Mouse (Mus musculus): ENCODE results near the gene Mov10l1. TPM values are rescaled to one million over a fixed set of nuclear protein-coding genes. Genes with fewer than 3 reads are reported as not detected.

Gene Mov10l1
- polyA plus RNA-seq (2015; fragmentation: Nextera tagmentation; extraction: Ambion mirVana): not detected in 2 replicates

DNA sequence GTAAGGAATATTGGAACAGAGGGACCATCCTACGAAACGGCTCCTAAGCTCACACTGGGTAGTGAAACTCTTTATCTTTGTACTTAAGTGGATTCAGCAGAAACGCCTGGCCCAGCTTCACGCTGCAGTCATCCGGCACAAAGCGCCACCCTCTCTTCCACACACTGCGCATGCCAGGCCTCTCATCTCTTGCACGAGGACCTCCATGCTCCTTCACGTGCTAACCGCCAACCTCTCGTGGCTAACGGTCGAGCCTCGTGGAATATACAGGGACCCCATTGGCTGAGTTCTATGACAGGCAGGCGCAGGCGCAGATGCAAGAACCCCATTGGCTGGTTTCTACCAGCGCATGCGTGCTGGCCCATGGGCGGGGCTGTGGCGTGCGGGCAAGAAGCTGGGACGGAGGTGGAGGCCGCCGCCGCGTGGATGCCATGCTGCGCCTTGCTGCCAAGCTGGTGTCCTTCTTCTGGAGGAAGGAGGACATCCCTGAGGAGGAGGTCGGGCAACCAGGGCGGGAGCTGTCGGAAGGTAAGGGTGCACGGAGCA, at the start of gene Mov10l1:
Gene Mov10l1 (plus strand): TSS at position 376 of the 546 bp plus-strand sequence.
- Histone ChIP-seq H3K9ac (replicated peaks) (no peak within 1 kb of the TSS), H3K27ac (no peak within 1 kb of the TSS), H3K27me3 (peaks cover 2% of the 10 kb centered on the region; the same call in 1 of the 2 replicates), H3K9me3 (no peaks in the 10 kb centered on the region; the same call in 1 of the 2 replicates), H3K4me2 (replicated peaks) (no peak within 1 kb of the TSS), H3K4me3 (replicated peaks) (no peak within 1 kb of the TSS), H3K36me3 (no peaks in the 10 kb centered on the region), H3K4me1 (replicated peaks) (peaks cover 17% of the 10 kb centered on the region)
- ATAC-seq: no peak
- 95% methylated on average over 31 of the region's 31 CpGs for WGBS

DNA sequence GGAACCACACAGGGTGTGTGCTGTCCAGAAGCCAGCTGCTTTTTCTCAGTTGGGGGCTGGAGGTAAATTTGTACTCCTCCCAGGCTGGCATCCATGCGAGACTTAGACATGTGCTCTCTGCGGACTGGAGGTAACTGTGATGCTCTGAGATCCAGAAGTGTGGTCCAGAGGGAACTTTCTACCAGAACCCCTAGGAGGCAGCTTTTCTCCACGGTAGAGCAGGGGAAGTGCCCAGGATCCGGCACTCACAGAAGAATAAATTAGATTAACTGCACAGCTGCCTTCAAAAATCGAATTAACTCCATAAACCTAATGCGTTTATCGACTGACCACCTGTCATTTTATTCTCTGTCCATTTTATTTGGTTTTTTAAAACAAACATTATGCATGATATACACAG, 48.6 kb upstream of the Mov10l1 start:
- no peaks in the 10 kb centered on the region for H3K27me3 ChIP-seq
- no peak overlapping the region for H3K27ac ChIP-seq
- no peaks in the 10 kb centered on the region for H3K4me1 ChIP-seq (replicated peaks)
- H3K4me3 ChIP-seq (replicated peaks): no peak overlapping the region
- ATAC-seq: no peak
- no peak overlapping the region for H3K9ac ChIP-seq (replicated peaks)
- WGBS: 60% methylated on average over 7 of the region's 7 CpGs
- no peak overlapping the region for H3K4me2 ChIP-seq (replicated peaks)
- H3K9me3 ChIP-seq: peaks cover 6% of the 10 kb centered on the region
- H3K36me3 ChIP-seq: no peaks in the 10 kb centered on the region

DNA sequence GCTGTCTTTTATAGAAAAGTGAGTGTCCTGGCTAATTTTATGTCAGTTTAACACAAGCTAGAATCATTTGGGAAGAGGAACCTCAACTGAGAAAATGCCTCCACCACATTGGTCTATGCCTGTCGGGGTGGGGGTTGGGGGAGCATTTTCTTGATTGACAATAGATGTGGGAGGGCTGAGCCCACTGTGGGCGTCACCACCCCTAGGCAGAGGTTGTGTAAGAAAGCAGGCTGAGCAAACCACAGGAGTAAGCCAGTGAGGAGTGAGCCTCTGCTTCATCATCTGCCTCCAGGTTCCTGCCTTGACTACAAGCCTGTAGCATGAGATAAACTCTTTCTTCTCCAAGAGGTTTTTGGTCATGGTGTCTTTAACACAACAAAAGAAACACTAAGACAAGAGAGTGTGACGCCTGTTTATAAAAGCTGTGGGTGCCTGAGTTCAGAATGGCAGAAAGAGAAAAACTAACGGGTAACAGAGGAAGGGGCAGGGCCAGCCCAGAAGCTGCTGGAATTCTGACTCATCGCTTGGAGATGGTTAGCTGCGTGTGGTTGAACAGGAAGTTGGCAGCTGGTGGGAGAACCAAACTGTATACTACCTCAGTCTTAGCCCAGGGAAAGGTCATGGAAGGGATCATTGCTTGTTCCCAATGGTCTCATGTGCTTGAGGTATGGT, 46.0 kb upstream of the Mov10l1 start:
- Histone ChIP-seq H3K4me2 (replicated peaks) (no peak overlapping the region), H3K27me3 (no peaks in the 10 kb centered on the region), H3K4me3 (replicated peaks) (no peak overlapping the region), H3K36me3 (no peaks in the 10 kb centered on the region), H3K27ac (no peak overlapping the region), H3K4me1 (replicated peaks) (no peaks in the 10 kb centered on the region), H3K9ac (replicated peaks) (no peak overlapping the region), H3K9me3 (no peaks in the 10 kb centered on the region)
- WGBS: 72% methylated on average over 6 of the region's 6 CpGs
- ATAC-seq: no peak

DNA sequence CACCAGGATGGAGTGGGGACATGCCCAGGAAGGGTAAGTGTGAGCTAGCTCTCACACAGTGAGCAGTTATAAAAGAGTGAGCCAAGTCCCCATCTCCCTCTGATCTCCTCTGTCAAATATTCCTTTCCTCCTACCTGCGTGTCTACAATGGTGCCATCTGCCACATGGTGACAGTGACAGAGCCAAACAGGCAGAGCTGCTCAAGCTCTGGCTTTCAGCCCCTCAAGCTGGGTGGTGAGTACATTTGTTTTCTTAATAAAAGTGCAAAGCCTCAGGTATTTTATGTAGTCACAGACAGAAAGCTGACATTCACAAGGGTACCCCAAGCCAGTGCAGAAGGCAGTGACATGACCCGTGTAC, 45.4 kb upstream of the Mov10l1 start:
- no peak overlapping the region for H3K4me3 ChIP-seq (replicated peaks)
- no peaks in the 10 kb centered on the region for H3K36me3 ChIP-seq
- no peak overlapping the region for H3K27ac ChIP-seq
- WGBS: 86% methylated on average over 2 of the region's 2 CpGs
- no peaks in the 10 kb centered on the region for H3K4me1 ChIP-seq (replicated peaks)
- no peak overlapping the region for H3K4me2 ChIP-seq (replicated peaks)
- no peak for ATAC-seq
- no peak overlapping the region for H3K9ac ChIP-seq (replicated peaks)
- no peaks in the 10 kb centered on the region for H3K27me3 ChIP-seq
- H3K9me3 ChIP-seq: no peaks in the 10 kb centered on the region

DNA sequence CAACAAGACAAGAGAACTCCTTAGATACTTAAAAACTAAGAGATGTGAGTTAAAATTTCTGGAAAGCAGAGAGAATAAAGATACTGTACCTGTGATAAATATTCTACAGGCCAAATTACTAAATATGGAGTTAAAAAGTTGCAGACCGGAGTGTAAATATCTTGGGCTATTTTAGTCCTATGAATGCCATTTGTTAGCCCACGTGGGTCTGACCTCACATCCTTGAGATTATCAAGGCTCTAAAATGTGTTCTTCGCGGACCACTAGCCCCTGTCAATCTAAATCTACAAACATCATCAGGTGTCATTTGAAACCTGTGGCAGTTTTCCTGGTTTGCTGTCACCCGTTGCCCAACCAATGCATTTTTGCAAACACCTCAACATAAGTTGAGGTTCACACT, 39.9 kb upstream of the Mov10l1 start:
- Histone ChIP-seq H3K9me3 (no peaks in the 10 kb centered on the region), H3K4me2 (replicated peaks) (no peak overlapping the region), H3K27ac (no peak overlapping the region), H3K4me1 (replicated peaks) (no peaks in the 10 kb centered on the region), H3K9ac (replicated peaks) (no peak overlapping the region), H3K27me3 (no peaks in the 10 kb centered on the region), H3K36me3 (no peaks in the 10 kb centered on the region), H3K4me3 (replicated peaks) (no peak overlapping the region)
- ATAC-seq: no peak
- WGBS: 88% methylated on average over 5 of the region's 5 CpGs

DNA sequence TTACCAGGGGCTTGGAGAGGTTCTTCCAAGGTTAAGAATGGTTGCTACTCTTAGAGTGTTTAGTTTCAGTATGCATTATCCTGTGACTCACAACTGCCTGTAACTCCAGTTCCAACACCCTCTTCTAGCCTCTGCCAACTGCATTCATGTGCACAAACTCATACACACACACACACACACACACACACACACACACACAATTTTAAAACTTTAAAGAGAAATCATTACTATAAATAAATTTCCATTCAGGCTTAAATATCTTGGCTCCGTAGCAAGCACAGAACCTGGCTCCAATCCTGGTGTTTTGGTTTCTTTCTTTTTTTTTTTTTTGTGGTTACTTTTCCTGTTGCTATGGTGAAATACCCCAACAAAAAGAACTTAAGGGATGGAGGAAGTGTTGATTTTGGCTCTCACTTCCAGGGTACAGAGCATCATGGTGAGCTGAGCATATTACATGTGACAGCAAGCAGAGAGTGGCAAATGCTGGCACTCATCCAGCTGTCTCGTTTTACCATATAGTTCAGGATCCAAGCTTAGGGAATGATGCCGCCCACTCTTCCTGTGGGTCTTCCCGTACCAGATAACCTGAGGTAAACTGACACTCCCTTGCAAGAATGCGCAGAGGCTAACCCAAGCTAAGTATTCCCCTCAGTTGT, 38.7 kb upstream of the Mov10l1 start:
- WGBS: 89% methylated on average over 5 of the region's 5 CpGs
- no peak for ATAC-seq
- Histone ChIP-seq H3K4me1 (replicated peaks) (no peaks in the 10 kb centered on the region), H3K27me3 (no peaks in the 10 kb centered on the region), H3K36me3 (no peaks in the 10 kb centered on the region), H3K9me3 (no peaks in the 10 kb centered on the region), H3K27ac (no peak overlapping the region), H3K9ac (replicated peaks) (no peak overlapping the region), H3K4me3 (replicated peaks) (no peak overlapping the region), H3K4me2 (replicated peaks) (no peak overlapping the region)

DNA sequence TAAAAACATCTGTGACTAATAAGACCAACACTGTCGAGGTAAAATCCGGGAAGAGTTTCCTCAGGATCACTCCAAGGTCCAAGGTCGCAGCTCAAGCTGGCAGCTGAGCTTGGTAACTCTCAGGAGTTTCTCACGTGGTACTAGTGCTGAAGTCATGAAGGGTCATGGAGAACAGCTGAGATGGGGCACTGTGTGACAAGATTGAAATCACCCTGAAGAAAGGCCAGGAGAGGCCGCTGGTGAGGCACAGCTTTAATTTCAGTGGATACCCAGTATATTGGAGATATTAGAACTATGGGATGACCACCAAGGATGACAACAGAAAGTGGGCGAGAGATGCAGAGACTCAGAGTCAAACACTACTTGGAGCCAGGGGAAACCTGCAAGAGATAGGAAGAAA, 35.9 kb upstream of the Mov10l1 start:
- Histone ChIP-seq H3K9me3 (no peaks in the 10 kb centered on the region), H3K27me3 (no peaks in the 10 kb centered on the region), H3K27ac (no peak overlapping the region), H3K4me1 (replicated peaks) (no peaks in the 10 kb centered on the region), H3K36me3 (no peaks in the 10 kb centered on the region), H3K4me2 (replicated peaks) (no peak overlapping the region), H3K4me3 (replicated peaks) (no peak overlapping the region), H3K9ac (replicated peaks) (no peak overlapping the region)
- WGBS: 62% methylated on average over 6 of the region's 6 CpGs
- ATAC-seq: no peak

DNA sequence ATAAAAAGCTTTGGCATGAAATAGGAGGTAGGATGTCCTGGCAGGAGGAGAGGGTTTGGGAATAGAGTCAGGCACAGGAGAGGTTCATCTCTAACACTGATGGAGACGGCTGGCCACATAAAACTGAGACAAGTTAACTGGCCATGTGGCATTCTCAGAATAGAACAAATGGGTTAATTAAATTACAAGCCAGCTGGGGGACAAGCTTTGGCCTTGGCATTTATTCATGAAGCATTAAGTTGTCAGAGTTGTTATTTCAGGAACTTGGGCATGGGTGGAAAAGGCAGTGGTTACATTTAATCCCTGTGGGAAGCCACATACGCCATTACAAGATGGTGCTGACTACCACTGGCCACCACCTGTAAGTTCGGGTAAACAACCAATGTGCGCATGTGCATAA, 31.5 kb upstream of the Mov10l1 start:
- no peaks in the 10 kb centered on the region for H3K9me3 ChIP-seq
- H3K27ac ChIP-seq: no peak overlapping the region
- H3K4me2 ChIP-seq (replicated peaks): no peak overlapping the region
- ATAC-seq: no peak
- no peak overlapping the region for H3K9ac ChIP-seq (replicated peaks)
- WGBS: 88% methylated on average over 4 of the region's 4 CpGs
- no peak overlapping the region for H3K4me3 ChIP-seq (replicated peaks)
- H3K4me1 ChIP-seq (replicated peaks): peaks cover 10% of the 10 kb centered on the region
- H3K27me3 ChIP-seq: peaks cover 31% of the 10 kb centered on the region
- H3K36me3 ChIP-seq: no peaks in the 10 kb centered on the region

DNA sequence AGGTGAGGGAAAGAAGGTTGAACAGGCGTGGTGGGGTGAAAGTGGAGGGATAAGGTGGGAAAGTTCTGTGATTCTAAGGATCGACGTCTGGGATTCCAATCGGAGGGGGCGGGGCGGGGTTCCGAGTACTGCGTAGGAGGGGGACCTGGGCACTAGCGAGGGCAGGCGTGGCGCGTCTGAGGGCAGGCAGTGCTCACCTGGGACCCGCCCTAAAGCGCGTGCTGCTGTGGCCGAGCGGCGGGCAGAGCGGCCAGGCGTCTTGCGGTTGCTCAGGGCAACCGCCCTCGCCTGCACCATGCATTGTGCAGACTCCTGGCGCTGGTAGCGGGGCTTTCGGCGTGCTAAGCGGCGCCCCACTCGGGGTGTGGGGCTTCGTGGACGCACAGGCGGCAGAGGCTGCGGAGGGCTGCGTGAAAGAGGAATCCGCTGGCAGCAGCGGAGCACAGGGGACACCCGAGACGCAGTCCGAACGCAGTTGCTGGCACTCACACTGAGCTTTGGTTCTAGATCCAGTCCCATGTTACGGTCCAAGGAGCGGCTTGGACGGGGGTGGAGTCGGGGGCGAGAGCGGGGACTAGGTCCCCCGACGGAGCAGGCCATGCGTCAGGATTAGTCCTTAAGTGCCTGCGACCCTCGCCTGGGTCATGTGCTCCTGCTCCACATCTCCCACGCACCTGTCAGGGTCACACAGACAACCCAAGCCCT, 28.2 kb upstream of the Mov10l1 start, which contains the start of gene Ttll8:
Gene Ttll8 (minus strand): TSS at position 51 of the 705 bp plus-strand sequence.
- 3% methylated on average over 53 of the region's 53 CpGs for WGBS
- Histone ChIP-seq H3K36me3 (no peaks in the 10 kb centered on the region), H3K4me2 (replicated peaks) (peak within 1 kb of the TSS; percentile 92), H3K27me3 (peaks cover 32% of the 10 kb centered on the region), H3K9ac (replicated peaks) (peak within 1 kb of the TSS; percentile 70), H3K4me1 (replicated peaks) (peaks cover 13% of the 10 kb centered on the region), H3K27ac (no peak within 1 kb of the TSS), H3K4me3 (replicated peaks) (peak within 1 kb of the TSS; percentile 47), H3K9me3 (no peaks in the 10 kb centered on the region)
- ATAC-seq: peak; percentile 91

DNA sequence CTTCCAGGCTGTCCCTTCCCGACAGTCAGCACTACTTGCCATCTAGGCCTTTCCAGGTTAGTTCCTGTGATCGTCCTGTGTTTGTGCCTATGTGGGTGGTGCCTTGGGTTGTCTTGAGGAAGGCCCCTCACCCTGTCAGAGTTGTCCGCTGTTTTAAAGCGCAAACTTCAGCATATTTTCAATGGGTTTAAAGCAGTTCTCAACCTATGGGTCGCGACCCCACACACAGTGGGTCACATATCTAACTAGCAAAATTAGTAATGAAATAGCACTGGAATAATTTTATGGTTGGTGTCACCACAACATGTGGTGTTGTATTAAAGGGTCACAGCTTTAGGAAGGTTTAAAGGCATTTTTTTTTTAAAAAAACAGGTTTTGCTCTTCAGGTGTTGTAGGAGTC, 27.4 kb upstream of the Mov10l1 start:
- 80% methylated on average over 6 of the region's 6 CpGs for WGBS
- no peaks in the 10 kb centered on the region for H3K9me3 ChIP-seq
- ATAC-seq: no peak

DNA sequence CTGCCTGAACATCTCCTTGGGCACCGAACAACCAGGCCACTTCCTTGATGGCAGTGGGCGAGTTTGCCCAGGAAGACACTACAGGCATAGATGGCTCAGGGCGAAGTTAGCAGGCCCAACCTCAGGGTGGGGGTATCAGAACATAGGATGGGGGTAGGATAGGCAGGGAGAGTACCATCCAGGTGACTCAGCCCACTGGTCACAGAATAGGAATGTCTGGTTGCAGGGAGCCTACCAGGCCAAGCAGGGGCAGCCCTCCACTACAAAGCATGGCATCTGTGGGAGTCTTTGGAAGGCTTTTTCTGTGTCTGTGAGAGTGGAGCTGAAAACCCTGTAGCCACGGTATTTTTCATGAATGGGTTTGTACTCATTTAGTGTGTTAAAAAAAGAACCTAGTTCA, 25.2 kb upstream of the Mov10l1 start:
- no peak for ATAC-seq
- Histone ChIP-seq H3K4me1 (replicated peaks) (peaks cover 13% of the 10 kb centered on the region), H3K27me3 (peaks cover 32% of the 10 kb centered on the region), H3K4me2 (replicated peaks) (no peak overlapping the region), H3K36me3 (no peaks in the 10 kb centered on the region), H3K9me3 (no peaks in the 10 kb centered on the region), H3K4me3 (replicated peaks) (no peak overlapping the region), H3K27ac (no peak overlapping the region), H3K9ac (replicated peaks) (no peak overlapping the region)
- 84% methylated on average over 4 of the region's 4 CpGs for WGBS

More for the DNA sequence above, 27.4 kb upstream of the Mov10l1 start:
- Histone ChIP-seq H3K4me2 (replicated peaks) (no peak overlapping the region), H3K27ac (no peak overlapping the region), H3K36me3 (no peaks in the 10 kb centered on the region), H3K27me3 (peaks cover 32% of the 10 kb centered on the region), H3K4me1 (replicated peaks) (peaks cover 13% of the 10 kb centered on the region), H3K9ac (replicated peaks) (no peak overlapping the region), H3K4me3 (replicated peaks) (no peak overlapping the region)

DNA sequence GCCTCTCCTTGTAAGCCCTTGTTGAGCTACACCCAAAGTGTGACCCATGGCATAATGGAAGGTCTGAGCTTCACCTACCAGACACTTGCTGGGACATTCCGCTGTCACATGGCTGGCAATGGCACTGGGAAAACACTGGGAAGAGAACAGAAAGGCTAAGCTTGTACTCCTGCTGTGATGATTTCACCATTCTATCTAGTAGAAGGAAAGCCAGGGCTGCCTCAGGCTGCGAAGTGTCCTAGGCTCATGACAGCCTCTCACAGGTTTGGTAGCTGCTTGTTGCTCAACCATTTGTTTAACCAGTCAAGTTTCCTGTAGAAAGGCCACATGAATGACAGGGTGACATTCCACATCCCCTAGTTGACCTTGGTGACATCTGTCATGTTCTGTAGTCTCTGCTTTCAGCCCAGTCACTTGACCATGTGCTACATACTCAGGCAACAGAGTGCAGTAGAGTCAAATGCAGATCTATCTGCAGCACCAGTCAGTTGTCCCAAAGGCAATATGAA, 18.6 kb upstream of the Mov10l1 start:
- H3K9ac ChIP-seq (replicated peaks): no peak overlapping the region
- H3K4me1 ChIP-seq (replicated peaks): peaks cover 4% of the 10 kb centered on the region; the same call in 1 of the 2 replicates
- H3K36me3 ChIP-seq: no peaks in the 10 kb centered on the region
- ATAC-seq: no peak
- no peak overlapping the region for H3K4me2 ChIP-seq (replicated peaks)
- no peaks in the 10 kb centered on the region for H3K27me3 ChIP-seq
- no peak overlapping the region for H3K4me3 ChIP-seq (replicated peaks)
- WGBS: 87% methylated on average over 2 of the region's 2 CpGs
- no peak overlapping the region for H3K27ac ChIP-seq
- H3K9me3 ChIP-seq: no peaks in the 10 kb centered on the region
